Mouse (Mus musculus): ENCODE results near the gene Fggy.

DNA sequence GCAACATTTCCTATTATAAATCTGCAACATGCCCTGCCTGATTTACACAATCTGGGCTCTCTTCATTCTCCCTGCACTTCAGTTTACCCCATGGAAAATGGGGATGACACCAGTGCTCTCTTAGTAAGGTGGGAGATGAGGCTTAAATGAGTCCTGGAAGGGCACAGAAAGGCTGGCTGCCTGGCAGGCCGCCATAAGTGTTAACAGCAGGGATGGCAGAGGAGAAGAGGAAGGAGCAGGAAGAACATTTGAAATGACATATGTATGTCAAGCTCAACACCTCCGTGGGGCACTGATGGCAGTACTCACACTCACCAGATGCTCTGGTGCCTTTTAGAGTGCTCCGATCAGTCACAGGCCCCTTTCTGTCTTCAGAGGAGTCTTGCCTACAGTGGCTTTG is 308.6 kb downstream of the Fggy start:
- no peak for TF ChIP-seq CTCF (IDR thresholded peaks at IDR 0.05; ENCODE audit: low read depth, low read length)
- no peak for TF ChIP-seq POLR2A (IDR thresholded peaks at IDR 0.05; ENCODE audit: borderline replicate concordance, low read depth, low read length)
